Mouse (Mus musculus): Measurements from ENCODE around the gene Gm30191. TPM values are rescaled to one million over a fixed set of nuclear protein-coding genes. Genes with fewer than 3 reads are reported as not detected.
A peak's percentile ranks its signal among the peaks of the same experiment; 100 is the strongest.

Gene Gm30191
- not detected in 2 replicates for polyA plus RNA-seq (2015; fragmentation: Nextera tagmentation; extraction: Ambion mirVana)

DNA sequence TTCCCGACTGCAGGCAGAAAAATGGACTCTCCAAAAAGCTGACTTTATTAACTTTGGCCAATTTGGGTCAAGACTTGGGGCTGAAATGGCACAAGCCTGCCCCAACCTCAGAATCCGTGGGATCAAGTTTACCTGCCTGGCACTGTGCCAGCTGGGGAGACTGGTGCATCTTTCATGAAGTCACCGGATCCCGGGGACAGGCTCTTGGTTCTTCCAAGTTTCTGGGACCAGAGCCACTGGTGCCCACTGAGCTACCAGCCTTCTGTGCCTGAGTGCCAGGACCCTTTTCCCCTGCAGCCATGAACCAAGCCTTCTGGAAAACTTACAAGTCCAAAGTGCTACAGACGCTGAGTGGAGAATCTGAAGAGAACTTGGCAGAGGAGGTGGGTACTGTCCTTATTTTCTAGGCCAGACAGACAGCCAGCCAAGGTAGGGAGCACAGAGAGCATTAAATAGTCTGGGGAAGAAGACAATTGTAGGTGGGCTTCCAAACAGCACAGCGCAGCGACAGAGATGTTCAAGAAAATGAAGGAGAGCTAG is at the start of gene Gm30191:
Gene Gm30191, plus strand, starts transcription at position 217 of the 540 bp plus-strand sequence.
- peak within 1 kb of the TSS; percentile 84 for H3K9ac ChIP-seq (replicated peaks)
- peaks cover 55% of the 10 kb centered on the region for H3K4me1 ChIP-seq
- H3K27ac ChIP-seq (replicated peaks): peak within 1 kb of the TSS; percentile 33; the same call in 1 of the 2 replicates

DNA sequence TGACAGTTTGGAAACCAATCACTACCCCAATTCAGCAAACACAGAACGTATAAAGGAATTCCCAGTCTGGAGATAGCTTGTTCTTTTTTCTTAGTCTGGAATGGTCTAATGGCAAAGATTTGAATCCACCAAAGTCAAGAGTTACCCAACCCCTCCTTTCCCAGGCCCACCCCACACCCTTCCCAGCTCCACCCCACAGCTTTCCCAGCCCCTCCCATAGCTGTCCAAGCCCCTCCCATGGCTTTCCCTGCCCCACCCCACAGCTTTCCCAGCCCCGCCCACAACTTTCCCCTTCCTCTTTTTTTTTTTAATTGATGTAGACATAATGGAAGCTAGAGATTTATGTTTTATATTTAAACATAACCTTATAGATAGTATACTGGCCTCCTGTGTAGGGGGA is 47.4 kb upstream of the Gm30191 start:
- Histone ChIP-seq H3K27ac (replicated peaks) (no peak overlapping the region), H3K27me3 (replicated peaks) (no peaks in the 10 kb centered on the region)
- WGBS: 78% methylated on average over 2 of the region's 2 CpGs

More for the DNA sequence above, at the start of gene Gm30191:
- H3K27me3 ChIP-seq (replicated peaks): peaks cover 32% of the 10 kb centered on the region
- peak within 1 kb of the TSS; percentile 86 for H3K4me3 ChIP-seq (replicated peaks)
- 72% methylated on average over 7 of the region's 7 CpGs for WGBS
- H3K36me3 ChIP-seq: no peaks in the 10 kb centered on the region
- no peak for ATAC-seq (ENCODE audit: low FRiP score)
- H3K9me3 ChIP-seq (replicated peaks): no peaks in the 10 kb centered on the region
- H3K4me2 ChIP-seq: peak within 1 kb of the TSS; percentile 93

DNA sequence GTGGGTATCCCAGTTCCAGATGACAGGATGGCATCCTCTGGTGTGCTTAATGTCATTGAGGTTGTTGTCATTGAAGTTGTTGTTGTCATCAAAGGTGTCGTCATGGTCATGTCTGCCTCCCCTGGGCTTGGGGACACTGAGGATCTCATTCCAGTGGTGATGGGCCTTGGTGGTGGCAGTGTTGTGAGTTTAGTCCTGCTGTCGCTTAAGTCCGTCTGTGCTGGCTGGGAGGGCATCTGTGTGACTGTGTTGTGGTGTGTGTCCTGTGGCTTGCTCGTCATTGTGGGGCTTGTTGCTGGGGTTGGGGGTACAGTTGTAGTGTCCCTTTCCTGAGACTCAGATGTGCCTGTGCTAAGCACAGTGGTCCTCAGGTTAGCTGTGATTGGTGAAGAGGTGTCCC is 43.8 kb upstream of the Gm30191 start, which contains the start of gene Gm7534:
Gene Gm7534, minus strand, starts transcription at position 101 of the 400 bp plus-strand sequence.
- H3K27me3 ChIP-seq (replicated peaks): no peaks in the 10 kb centered on the region
- 96% methylated on average over 4 of the region's 4 CpGs for WGBS
- no peak within 1 kb of the TSS for H3K4me3 ChIP-seq (replicated peaks)
- no peak within 1 kb of the TSS for H3K9ac ChIP-seq (replicated peaks)
- H3K4me1 ChIP-seq: no peaks in the 10 kb centered on the region
- no peak for ATAC-seq (ENCODE audit: low FRiP score)
- no peaks in the 10 kb centered on the region for H3K36me3 ChIP-seq
- no peak within 1 kb of the TSS for H3K27ac ChIP-seq (replicated peaks)
- H3K9me3 ChIP-seq (replicated peaks): no peaks in the 10 kb centered on the region
- H3K4me2 ChIP-seq: no peak within 1 kb of the TSS

More for the DNA sequence above, 47.4 kb upstream of the Gm30191 start:
- ATAC-seq (ENCODE audit: low FRiP score): no peak
- no peak overlapping the region for H3K9ac ChIP-seq (replicated peaks)
- H3K4me3 ChIP-seq (replicated peaks): no peak overlapping the region
- H3K36me3 ChIP-seq: no peaks in the 10 kb centered on the region
- no peaks in the 10 kb centered on the region for H3K9me3 ChIP-seq (replicated peaks)
- H3K4me2 ChIP-seq: no peak overlapping the region
- H3K4me1 ChIP-seq: no peaks in the 10 kb centered on the region

DNA sequence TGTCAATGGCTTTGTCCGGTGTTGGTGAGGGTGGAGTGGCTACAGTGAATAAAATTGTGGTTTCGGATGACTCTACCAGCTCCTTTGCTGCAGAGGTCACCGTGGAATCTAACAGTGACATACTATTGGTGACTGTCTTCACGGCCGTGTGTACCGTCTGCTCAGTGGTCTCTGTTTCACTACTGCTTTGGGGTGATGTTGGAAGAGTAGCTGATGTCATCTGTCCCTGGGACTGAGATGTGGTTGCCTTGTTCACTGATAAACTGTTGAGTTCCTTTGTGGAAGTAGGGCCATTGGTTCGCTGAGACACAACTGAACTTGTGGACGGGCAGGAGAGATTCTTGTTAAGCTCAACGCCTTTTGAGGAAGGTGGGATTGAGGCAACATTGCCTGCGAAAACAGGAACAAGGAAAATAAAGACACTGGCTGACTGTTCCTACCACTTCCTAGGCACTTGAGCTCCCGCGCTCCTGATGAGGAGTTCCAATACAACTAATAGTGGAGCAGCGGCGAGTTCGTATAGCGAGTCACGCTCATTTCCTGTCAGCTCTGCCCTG is 43.3 kb upstream of the Gm30191 start:
- Histone ChIP-seq H3K9ac (replicated peaks) (no peak overlapping the region), H3K27me3 (replicated peaks) (no peaks in the 10 kb centered on the region), H3K36me3 (no peaks in the 10 kb centered on the region), H3K4me2 (no peak overlapping the region), H3K4me1 (no peaks in the 10 kb centered on the region), H3K9me3 (replicated peaks) (no peaks in the 10 kb centered on the region), H3K4me3 (replicated peaks) (no peak overlapping the region), H3K27ac (replicated peaks) (no peak overlapping the region)
- ATAC-seq (ENCODE audit: low FRiP score): no peak
- 89% methylated on average over 17 of the region's 17 CpGs for WGBS

DNA sequence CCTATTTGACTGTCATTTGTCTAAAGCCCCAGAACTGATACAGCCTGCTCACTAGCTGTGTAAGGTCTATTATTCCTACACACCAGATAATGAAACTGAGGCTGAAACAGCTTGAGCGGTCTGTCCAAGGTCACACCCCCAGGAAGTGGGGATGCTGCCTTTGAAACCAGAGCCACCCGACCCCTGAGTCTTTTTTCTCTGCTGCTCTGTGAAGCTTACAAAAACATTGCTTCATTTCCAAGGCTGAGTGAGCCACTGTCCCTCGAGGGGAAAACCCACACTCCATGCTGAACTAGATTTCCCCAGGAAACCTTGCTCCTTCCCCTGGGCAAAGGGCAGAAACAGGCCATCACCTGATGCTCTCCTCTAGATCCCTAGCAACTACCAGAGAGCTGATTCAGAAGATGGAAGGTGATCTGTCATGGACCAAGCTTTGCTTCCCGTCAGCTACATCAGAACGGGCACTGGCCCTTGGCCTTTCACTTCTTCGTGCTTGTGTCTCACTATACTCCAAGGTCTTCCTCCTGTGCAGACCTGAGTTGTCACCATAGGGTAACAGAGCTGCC is 40.2 kb upstream of the Gm30191 start:
- Histone ChIP-seq H3K4me2 (no peak overlapping the region), H3K27ac (replicated peaks) (no peak overlapping the region), H3K27me3 (replicated peaks) (no peaks in the 10 kb centered on the region), H3K4me1 (no peaks in the 10 kb centered on the region), H3K36me3 (no peaks in the 10 kb centered on the region), H3K9ac (replicated peaks) (no peak overlapping the region), H3K9me3 (replicated peaks) (no peaks in the 10 kb centered on the region), H3K4me3 (replicated peaks) (no peak overlapping the region)
- WGBS: 65% methylated on average over 6 of the region's 6 CpGs
- no peak for ATAC-seq (ENCODE audit: low FRiP score)

DNA sequence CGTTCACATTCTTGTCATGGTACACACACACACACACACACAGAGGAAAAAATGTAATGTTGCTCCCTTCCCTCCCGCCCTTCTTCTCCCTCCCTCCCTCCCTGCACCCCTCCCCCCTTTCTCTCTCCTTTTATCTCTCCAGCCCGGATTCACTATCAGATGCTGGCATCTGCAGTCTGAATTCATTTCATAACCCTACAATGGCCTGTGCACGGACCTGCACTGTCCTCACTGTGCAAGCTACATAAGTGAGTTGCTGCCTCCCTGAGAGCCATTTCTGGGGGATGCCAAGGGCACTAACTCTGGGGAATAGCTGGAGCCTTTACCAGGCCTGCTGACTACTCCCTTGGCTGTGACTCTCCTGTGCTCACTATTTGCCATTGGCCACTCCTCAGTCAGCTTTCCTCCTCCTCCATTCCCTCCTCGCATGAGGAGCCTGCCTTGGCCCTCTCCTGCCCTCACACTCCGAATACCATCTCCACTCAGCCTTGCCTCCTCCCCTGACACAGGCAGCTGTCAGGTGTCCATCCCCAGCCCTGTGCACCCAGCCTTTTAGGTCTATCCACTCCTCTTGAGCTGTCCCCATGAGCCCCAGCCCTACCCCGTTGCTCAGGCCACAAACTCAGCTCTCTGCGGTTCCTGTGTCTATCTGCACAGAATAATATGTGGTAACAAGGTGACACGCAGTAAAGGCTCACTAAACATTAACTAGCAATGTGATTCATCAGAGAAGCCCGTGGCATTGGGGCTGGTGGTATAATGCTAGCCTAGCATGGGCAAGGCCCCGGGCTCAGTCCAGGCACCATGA is 23.7 kb upstream of the Gm30191 start:
- Histone ChIP-seq H3K4me2 (no peak overlapping the region), H3K27ac (replicated peaks) (no peak overlapping the region), H3K9me3 (replicated peaks) (no peaks in the 10 kb centered on the region), H3K4me3 (replicated peaks) (no peak overlapping the region), H3K4me1 (no peaks in the 10 kb centered on the region), H3K36me3 (no peaks in the 10 kb centered on the region), H3K27me3 (replicated peaks) (no peaks in the 10 kb centered on the region), H3K9ac (replicated peaks) (no peak overlapping the region)
- 64% methylated on average over 11 of the region's 11 CpGs for WGBS
- ATAC-seq (ENCODE audit: low FRiP score): no peak

DNA sequence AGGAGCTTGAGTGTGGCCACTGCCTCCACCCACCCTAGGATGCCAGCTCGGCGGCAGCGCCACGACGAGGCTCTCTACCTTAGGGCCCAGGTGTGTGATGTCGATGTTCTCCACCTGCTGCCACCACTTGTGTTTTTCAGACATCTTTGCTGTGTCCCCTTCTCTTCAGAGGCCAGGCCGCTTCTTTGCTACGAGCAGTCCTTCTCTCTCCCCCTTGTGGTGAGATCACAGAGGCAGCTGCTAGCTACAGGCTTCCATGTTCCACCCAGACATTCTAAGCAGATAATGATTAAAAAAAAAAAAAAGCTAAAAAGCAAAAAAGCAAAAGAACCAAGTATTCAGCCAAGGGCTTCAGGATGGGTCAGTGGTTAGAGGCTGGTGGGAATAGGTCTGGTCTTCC is 19.5 kb upstream of the Gm30191 start, which contains the start of gene Catsper4:
Gene Catsper4, minus strand, starts transcription at position 190 of the 400 bp plus-strand sequence.
- Histone ChIP-seq H3K4me2 (no peak within 1 kb of the TSS), H3K4me3 (replicated peaks) (no peak within 1 kb of the TSS), H3K9ac (replicated peaks) (no peak within 1 kb of the TSS), H3K36me3 (no peaks in the 10 kb centered on the region), H3K9me3 (replicated peaks) (no peaks in the 10 kb centered on the region), H3K27ac (replicated peaks) (no peak within 1 kb of the TSS), H3K27me3 (replicated peaks) (no peaks in the 10 kb centered on the region), H3K4me1 (no peaks in the 10 kb centered on the region)
- ATAC-seq (ENCODE audit: low FRiP score): no peak
- 71% methylated on average over 8 of the region's 8 CpGs for WGBS

DNA sequence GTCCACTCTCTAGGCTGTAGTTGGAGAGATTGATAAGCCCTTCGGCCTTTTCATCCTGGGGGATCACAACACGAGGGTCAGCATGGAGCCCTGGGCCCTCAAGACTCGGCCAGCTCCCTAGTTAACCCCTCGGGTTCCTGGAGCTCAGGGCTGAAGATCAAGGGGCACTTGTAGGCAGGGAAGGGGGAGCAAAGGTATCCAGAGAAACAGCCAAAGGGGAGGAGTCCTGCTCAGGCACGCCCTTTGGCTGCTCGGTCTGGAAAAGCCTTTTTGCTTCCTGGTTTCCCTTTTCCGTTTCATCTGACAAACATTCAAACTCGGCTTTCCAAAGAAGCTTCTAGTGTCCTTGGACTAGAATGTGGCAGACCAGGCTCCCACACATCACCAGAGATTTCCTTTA is 16.3 kb upstream of the Gm30191 start:
- no peak for ATAC-seq (ENCODE audit: low FRiP score)
- Histone ChIP-seq H3K27me3 (replicated peaks) (no peaks in the 10 kb centered on the region), H3K4me2 (no peak overlapping the region), H3K4me3 (replicated peaks) (no peak overlapping the region), H3K9ac (replicated peaks) (no peak overlapping the region), H3K27ac (replicated peaks) (no peak overlapping the region), H3K9me3 (replicated peaks) (no peaks in the 10 kb centered on the region), H3K4me1 (no peaks in the 10 kb centered on the region), H3K36me3 (no peaks in the 10 kb centered on the region)
- WGBS: 44% methylated on average over 8 of the region's 8 CpGs

DNA sequence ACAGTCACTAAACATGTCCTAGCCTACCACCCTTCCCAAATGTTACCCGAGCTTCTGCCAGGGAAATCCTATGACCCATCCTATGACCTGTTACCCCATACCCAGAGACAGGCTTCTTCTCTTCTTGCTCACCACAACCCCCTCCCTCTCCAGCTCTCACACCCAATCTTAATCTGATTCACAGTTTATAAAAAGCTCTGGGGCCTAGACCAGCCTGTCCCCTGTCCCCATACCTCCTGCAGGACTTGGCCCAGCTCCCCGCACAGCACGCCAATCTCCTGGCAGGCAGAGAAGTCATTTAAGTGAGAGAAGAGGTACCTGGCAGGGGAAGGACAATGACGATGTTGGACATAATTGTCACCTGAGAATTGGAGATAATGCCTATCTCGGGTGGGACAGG is 11.9 kb upstream of the Gm30191 start:
- Histone ChIP-seq H3K4me3 (replicated peaks) (no peak overlapping the region), H3K27me3 (replicated peaks) (peaks cover 23% of the 10 kb centered on the region), H3K9me3 (replicated peaks) (no peaks in the 10 kb centered on the region), H3K4me1 (peaks cover 11% of the 10 kb centered on the region), H3K4me2 (no peak overlapping the region), H3K36me3 (no peaks in the 10 kb centered on the region), H3K27ac (replicated peaks) (no peak overlapping the region), H3K9ac (replicated peaks) (no peak overlapping the region)
- ATAC-seq (ENCODE audit: low FRiP score): no peak
- WGBS: 82% methylated on average over 5 of the region's 5 CpGs

DNA sequence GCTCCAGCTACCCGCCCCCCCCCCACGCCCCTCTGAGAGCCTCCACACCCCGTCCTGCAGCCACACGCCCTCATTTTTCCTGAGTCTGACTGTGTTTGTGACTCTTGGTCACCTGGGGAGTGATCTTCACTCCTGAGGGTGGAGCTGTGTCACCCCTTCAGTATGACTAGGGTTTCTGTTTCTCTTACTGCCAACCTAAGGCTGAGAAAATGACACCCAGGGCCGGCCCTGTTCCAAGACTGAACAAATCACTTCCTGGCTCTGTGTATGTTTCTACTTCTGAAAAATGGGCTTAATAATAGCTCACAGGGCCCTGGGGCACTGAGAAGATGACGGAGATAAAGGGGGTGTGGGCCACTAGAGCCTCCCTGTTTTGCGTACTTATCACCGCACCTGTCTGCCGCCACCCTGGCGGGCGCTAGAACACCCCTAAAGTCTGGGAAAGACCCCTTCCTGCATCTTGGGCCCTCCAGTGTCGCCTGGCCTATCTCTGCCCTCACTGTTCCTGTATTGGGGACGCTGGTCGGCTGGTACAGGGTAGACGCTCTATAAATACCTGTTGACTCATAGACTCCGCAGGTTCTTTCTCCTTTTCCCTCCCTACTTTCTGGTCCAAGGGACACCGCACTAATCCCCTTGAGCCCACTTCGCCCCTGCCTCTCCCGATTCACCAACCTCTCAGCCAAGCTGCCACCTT is 9.0 kb upstream of the Gm30191 start:
- ATAC-seq (ENCODE audit: low FRiP score): 0 out of 2 replicates have a peak, but pooled peaks have one; percentile 17
- Histone ChIP-seq H3K4me1 (peaks cover 11% of the 10 kb centered on the region), H3K27me3 (replicated peaks) (peaks cover 23% of the 10 kb centered on the region), H3K27ac (replicated peaks) (no peak overlapping the region), H3K4me3 (replicated peaks) (peak overlapping the region; percentile 13; the same call in 1 of the 2 replicates), H3K9me3 (replicated peaks) (no peaks in the 10 kb centered on the region), H3K9ac (replicated peaks) (no peak overlapping the region), H3K36me3 (no peaks in the 10 kb centered on the region), H3K4me2 (peak overlapping the region; percentile 43)
- 31% methylated on average over 19 of the region's 19 CpGs for WGBS

DNA sequence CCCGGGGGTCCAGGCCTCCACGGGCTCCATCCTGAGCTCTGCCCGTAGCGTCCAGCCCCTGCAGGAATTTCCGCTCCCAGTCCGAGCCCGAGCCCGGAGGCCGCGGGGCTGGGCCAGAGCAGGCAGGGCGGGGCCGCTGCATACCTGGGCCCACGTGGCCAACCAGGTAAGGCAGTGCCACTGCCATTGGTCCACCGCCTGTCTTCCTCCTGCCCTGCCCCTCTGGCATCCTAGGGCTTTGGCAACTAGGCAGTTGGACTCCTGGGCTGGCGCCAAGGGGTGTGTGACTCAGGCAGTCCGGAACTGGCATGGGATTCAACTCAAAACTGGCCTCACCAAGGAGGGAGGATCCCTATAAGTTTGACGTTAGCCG is 8.5 kb upstream of the Gm30191 start, which contains the start of gene Cnksr1:
Gene Cnksr1, minus strand, starts transcription at position 121 of the 373 bp plus-strand sequence.
- no peaks in the 10 kb centered on the region for H3K9me3 ChIP-seq (replicated peaks)
- WGBS: 5% methylated on average over 18 of the region's 18 CpGs
- H3K4me2 ChIP-seq: peak within 1 kb of the TSS; percentile 43
- peaks cover 11% of the 10 kb centered on the region for H3K4me1 ChIP-seq
- 0 out of 2 replicates have a peak within 1 kb of the TSS, but pooled peaks have one; percentile 2 for H3K9ac ChIP-seq (replicated peaks)
- H3K27me3 ChIP-seq (replicated peaks): peaks cover 23% of the 10 kb centered on the region
- ATAC-seq (ENCODE audit: low FRiP score): peak; percentile 35; the same call in 1 of the 2 replicates
- peak within 1 kb of the TSS; percentile 13; the same call in 1 of the 2 replicates for H3K4me3 ChIP-seq (replicated peaks)
- no peak within 1 kb of the TSS for H3K27ac ChIP-seq (replicated peaks)
- no peaks in the 10 kb centered on the region for H3K36me3 ChIP-seq

Measured in neural tube, embryonic 15.5 days (tissue).